Mouse (Mus musculus) B cell, adult 62 days (primary cell): ENCODE measurements around the gene Rdh12. TPM values are rescaled to one million over a fixed set of nuclear protein-coding genes. Genes with fewer than 3 reads are reported as not detected.

Experiments used
- total RNA-seq: library from RNA; stranded (reverse); gene quantifications from 4 replicates; pipeline ENCODE4 v1.2.4, GENCODE M21; 2023

The Rdh12 gene
- 13.6 to 17.7 TPM (median 15.6 TPM) in 4 replicates for total RNA-seq

GRCm38 (mm10) chr12:79208703-79209464 lies at the start of gene Rdh12:
Gene Rdh12, plus strand, starts transcription at chr12:79208914.

GRCm38 (mm10) chr12:79172019-79172941 lies 36.4 kb upstream of the Rdh12 start, which contains the start of gene Vti1b:
Gene Vti1b, minus strand, starts transcription at chr12:79172667.

GRCm38 (mm10) chr12:79192193-79192592 lies 16.5 kb upstream of the Rdh12 start, which contains the start of gene Rdh11:
Gene Rdh11, minus strand, starts transcription at chr12:79192293.

Other genes starting within 250 kb of the Rdh12 start
- gene Tmem229b, start 201.3 kb upstream of the Rdh12 start, total RNA-seq = 37.6 to 51.0 TPM (median 43.9 TPM) in 4 replicates
- 0.21 to 0.52 TPM (median 0.33 TPM) in 4 replicates for gene Plekhh1, start 179.8 kb upstream of the Rdh12 start, total RNA-seq
- 4.2 to 6.7 TPM (median 4.7 TPM) in 4 replicates for gene Pigh, start 119.3 kb upstream of the Rdh12 start, total RNA-seq
- gene Arg2, start 78.1 kb upstream of the Rdh12 start, total RNA-seq = not detected in 4 replicates
- 63.2 to 75.6 TPM (median 72.3 TPM) in 4 replicates for gene Vti1b, start 36.2 kb upstream of the Rdh12 start, total RNA-seq
- gene Rdh11, start 16.6 kb upstream of the Rdh12 start, total RNA-seq = 15.6 to 19.5 TPM (median 17.4 TPM) in 4 replicates
- 120 to 146 TPM (median 124 TPM) in 4 replicates for gene Zfyve26, start 87.4 kb downstream of the Rdh12 start, total RNA-seq
- 1.4 to 2.7 TPM (median 1.7 TPM) in 4 replicates for gene Rad51b, start 88.4 kb downstream of the Rdh12 start, total RNA-seq